Mouse (Mus musculus): ENCODE data around the gene Pank1.

DNA sequence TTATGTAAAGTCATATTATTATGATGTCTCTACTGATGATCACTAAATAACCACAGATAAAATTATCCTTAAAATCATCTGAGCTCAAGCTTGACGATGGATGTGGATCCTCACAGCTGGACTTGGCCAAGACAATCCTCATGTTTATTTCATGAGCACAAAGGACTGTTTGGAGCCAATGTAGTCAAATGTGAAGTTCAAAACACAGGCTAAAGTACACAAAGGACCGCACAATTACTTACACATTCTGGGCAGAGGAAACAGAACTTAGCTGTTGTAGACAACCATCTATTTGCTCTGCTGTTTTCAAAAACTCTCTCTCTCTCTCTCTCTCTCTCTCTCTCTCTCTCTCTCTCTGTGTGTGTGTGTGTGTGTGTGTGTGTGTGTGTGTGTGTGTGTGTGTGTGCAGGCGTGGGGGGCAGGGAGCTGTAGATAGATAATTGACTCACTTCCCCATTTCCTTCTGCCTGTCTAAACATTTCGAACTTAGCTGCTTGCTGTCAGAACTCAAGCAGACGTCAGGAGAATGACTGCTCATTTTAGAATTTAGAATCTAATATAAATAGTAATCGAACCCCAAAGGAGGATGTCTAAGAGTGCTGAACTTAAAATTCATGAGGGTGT is 79.5 kb downstream of the Pank1 start:
- TF ChIP-seq CTCF (IDR thresholded peaks at IDR 0.05; ENCODE audit: borderline replicate concordance, insufficient read depth, low read length) (no peak), POLR2A (IDR thresholded peaks at IDR 0.05; ENCODE audit: low read depth, low read length) (no peak)

Data from embryonic fibroblast, embryonic 13.5 days (primary cell).